Mouse (Mus musculus): ENCODE data around the gene Map3k1.

GRCm38 (mm10) chr13:111777179-111777578 is 31.6 kb downstream of the Map3k1 start:
- no peak for TF ChIP-seq CTCF (IDR thresholded peaks at IDR 0.05; ENCODE audit: low read depth, low read length)
- TF ChIP-seq GATA1 (IDR thresholded peaks at IDR 0.05; ENCODE audit: borderline replicate concordance, low read length) = no peak
- TF ChIP-seq POLR2AphosphoS5 (IDR thresholded peaks at IDR 0.05; ENCODE audit: insufficient replicate concordance, low read depth, low read length) = no peak
- no peak for TF ChIP-seq TAL1 (conservative IDR thresholded peaks at IDR 0.05; ENCODE audit: low read depth, low read length)
- TF ChIP-seq GATA2 (IDR thresholded peaks at IDR 0.05; ENCODE audit: borderline replicate concordance, low read depth, low read length) = no peak

All from G1E (cell line).